Mouse (Mus musculus) c-Kit-negative CD71-positive TER-119-positive erythroid progenitor cells, embryonic 14.5 days (primary cell): ENCODE results near the gene Car10.

ENCODE experiments used
- DNase-seq: peaks from one replicate; pipeline ENCODE4 v3.0.0-alpha.2; 2013; ENCODE audit warnings: low read depth, low spot score

The Car10 gene

DNA sequence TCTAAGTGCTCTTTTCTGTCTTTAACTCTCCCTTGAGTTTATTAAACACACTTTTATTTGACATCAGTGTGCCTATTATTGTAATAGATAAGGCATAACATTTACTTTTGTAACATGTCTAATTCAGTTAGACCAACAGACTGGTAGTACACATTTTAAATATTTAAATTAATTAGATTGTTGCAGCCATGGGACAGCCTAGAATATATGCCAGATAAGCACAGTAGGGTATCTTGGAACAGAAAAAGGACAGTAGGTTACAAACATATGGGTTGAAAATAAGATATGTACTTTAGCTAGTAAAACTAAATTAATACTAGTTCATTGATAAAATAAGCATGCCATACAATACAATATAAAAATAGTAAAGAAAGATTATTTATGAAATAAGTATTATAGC is 74.6 kb downstream of the Car10 start:
- no peak for DNase-seq

DNA sequence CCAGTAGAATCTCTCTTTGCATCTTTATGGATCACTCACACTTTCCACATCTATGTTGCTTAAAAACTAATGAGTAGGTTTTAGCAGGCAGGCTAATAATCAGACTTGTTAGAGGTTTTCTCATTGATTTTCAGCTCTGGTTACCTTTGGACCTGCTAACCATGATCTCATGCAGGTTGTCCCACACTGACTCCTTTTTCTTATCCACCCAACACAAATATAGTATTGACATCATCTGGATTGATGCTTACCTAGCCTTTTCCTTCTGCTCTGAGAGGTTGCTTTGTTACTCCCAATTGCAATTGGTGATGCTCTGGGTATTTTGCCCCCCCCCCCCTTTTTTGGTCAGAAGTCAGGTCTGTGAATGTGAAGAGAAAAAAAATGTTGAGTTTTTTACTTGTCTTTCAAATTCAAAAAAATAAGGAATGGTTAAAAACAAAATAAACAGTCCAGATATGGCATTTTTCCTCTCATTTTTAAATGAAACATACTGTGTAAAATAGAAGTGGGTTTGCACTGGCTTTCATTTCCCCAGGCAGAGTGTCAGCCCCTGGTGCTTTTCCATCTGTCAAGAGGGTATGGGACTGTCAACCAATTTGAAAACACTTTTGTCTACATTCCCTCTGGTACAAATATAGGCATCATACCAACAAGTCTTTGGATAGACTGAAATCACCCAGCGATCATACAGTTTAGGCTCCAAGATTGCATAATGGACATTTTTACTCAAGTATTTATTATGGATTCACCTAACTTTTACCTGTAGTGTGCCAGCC is 75.9 kb downstream of the Car10 start:
- no peak for DNase-seq

DNA sequence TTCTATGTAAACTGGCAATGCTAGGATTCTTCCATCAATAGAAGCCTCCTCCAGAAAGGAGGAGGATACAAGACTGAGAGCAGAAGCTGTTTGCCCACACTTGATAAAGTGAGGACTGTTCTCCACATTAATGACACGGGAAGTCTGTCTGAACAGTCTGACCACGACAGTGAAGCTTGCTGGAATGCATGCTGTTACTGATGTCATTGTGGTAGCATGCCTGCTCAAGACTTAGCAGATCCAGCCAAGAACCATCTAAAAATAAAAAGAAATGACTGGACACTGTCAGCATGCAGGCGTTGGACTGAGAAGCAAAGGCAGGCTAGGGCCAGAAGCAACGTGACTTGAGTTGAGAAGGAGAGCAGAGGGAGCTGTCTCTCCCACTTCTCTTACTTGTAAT is 87.6 kb downstream of the Car10 start:
- DNase-seq, result no peak

DNA sequence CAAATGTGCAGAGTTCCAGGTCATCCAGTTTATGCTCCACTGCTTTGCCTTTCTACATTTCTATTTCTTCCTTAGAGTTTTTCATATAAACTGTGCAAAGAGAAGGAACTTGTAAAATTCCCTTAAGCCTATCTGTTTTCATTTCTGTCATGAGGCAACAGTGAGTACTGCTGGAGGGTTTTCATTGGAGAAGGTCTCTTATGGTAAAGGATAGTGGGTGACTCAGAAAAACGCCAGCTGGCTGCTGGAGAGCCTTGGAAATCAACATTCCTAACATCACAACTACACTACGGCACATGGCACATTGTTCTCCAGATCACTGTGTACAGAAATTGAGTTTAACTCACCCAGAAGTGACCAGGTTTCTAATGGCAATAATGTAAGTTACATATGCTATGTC is 88.3 kb downstream of the Car10 start:
- no peak for DNase-seq

DNA sequence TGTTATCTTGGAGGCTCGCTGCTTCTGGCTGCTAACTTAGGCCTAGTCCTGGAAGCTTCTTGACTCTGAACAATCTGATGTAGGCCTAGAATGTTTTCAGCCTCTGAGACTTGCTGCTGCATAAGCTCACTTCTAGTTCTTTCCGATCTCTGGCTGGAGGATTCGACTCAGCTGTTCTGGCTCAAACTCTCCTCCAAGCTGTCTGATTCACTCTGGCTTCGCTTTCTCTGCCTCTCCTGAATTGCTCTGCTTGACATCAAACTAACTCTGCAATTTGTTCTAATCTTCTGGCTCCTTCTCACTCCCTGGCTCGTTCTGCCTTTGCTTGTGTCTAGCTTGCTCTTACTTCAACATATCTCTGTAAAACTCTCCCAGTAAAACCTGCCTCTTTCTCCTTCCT is 90.8 kb downstream of the Car10 start:
- no peak for DNase-seq

DNA sequence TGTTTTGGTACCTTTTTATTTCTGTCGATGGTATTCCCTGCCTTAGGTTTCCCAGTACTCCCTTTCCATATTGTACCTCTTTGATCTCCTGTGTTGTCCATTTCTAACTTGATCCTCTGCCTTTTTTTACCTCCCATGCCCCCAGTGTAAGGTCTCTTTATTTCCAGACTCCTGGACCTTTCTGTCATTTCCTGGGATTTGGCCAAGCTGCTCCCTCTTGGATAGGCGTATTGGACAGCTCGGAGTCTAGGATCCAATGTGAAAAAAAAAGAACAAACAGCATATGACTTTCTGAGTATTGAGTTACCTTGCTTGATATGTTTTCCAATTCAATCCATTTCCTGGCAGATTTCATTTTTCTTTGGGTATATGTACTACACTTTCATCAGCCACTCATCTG is 102.2 kb downstream of the Car10 start:
- DNase-seq, result no peak

DNA sequence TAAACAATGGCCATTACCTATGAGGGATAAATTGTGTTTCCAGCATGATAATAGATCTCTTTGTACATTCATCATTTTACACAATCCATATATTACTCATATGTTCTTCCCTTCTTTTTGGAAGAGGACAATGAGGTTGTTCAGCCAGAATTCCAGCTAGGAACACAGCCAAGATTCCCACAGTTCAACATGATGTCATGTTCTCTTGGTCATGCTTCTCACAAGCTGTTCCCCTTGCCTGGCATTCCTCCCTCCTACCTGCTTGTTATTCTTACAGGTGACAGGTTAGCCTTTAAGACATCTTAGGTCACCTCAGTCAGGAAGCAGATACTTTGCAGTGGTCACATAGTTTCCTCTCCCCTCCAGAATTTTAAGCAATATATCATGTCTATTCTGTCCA is 119.6 kb downstream of the Car10 start:
- no peak for DNase-seq

DNA sequence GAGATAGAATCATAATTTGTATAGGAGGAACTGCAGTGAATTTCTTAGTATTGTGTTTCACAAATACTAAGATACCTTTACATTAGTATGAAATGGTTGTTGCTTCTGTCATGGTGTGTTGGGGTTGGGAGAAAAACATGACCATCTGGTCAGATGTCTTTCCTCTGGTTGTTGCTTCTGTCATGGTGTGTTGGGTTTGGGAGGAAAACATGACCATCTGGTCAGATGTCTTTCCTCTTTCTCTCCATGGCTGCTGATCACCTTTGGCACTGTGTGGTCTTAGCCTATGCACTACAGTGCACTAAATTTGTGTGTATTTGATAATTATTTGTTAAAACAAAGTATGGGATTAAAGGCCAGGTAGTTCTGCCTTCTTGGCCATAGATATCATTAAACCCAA is 132.2 kb downstream of the Car10 start:
- no peak for DNase-seq

DNA sequence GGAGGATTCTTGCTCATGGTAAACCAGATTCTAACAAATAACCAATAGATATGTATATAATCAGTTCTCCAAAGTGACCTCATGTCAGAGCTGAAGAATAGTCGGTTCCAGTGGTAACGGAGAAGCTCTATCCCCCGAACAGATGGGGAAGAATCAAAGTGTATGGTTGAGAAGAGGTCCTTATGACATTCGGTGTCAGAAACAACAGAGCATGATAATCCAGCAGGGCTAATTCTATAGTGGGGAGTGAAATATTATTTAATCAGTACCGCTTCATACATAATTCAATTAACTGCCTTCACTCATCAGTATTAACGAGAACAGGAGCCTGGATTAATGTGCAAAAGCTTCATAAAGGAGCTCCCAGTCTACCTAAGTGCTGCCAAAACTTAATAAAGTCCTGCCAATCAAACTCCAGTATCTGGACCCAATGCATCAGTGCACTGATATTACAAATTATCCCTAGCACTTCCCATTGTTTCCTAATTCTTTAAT is 152.0 kb downstream of the Car10 start:
- DNase-seq, result no peak

DNA sequence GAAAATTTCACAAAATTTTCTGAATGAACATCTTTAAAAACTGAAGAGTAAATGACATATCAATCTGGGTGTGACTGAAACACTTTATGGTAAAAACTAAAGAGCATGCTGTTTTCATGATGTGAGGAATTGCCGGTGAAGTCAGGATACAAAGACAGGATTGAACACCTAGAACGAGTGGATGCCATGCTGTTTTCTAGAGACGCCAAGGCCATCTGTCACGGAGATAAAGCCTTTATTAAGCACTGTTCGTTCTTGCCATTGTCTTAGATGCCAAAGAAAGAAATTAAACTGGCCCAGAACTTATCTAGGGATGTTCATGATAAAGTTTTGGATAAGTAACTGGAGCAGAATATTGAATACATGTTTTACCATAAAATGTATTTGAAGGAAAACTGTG is 153.9 kb downstream of the Car10 start:
- no peak for DNase-seq

DNA sequence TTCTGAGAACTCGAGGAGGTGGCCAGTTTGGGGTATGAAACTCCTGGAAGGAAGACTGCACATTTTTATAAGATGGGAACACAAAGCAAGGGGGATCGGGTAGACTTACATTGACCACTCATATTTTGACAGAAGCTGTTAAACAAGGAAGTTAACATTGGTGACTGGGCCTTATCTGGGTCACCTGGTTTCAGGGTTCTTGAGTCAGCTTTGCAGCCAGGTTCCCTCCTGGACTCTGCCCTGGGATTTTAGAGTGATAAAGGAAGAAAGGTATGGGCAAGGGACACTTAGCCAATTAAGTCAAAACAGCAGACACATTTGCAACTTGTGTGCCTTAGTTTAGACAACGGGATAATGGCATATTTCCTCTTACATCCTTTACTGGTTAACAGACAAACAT is 166.2 kb downstream of the Car10 start:
- DNase-seq, result no peak

DNA sequence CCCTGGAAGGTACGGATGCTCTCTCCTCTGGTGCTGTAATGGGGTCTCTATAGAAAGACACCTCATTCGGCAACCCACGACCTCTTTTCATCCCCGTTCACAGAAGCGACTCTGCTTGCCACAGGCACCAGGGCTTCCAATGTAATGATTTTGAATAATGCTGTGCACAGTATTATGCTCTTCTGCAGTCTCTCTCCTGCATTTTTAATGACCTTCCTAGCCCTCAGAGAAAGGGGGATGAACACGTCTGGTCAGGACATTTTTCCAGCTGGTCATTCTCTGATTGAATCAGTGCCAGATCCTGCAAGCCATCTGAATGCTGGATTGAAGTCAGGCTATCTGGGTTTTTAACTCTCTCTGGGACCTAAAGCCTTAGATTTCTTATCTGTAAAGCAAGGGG is 174.2 kb downstream of the Car10 start:
- DNase-seq, result no peak

DNA sequence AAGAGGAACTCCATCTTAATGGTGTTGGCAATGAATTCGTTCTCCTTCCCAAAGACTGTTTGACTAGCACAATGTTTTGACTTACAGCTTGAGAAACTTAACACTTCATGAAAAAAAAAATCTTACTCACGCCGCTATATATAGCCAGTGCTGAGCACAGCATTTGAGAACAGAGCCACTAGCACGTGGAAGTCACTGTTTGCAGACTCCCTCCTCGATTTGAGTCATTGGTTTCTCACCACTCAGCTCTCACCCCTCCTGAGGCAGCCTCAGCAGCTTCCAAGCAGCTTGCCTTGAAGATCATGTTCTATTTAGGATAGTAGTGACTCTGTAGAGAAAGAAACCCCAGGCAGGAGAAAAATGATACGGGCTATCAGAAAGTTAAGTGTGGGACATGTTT is 176.1 kb downstream of the Car10 start:
- no peak for DNase-seq

DNA sequence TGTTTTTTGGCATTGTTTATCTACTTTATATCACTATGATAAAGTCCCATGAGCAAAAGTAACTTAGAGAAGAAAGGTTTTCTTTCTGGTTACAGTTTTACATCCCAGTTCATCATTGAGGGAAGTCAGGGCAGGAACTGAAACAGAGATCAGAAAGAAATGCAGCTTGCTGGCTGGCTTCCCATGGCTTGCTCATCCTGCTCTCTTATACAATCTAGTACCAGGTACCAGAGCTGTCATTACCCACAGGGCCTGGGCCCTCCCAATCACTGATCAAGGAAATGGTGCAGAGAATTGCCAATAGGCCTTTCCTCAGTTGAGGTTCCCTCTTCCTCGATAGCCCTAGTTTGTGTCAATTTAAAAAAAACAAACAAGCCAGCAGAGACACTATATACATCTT is 195.8 kb downstream of the Car10 start:
- DNase-seq, result no peak

DNA sequence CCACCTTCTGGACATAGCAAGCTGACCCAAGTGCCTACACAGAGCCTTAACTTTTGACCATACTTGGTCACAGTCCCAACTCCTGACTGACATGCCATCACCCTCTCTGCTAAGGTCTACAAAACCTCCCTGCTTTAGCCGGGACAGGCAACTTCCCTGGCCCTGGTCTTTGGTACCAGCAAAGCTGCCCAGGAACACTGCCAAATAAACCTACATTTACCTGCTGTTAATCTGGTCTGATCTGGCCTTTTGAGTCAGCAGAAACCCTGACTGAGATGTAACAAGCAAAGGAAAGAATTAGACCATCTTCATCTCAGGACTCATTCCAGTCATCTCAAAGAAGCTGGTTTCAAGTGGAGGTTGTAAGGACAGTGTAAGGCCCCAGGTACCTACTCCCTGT is 212.2 kb downstream of the Car10 start:
- DNase-seq, result no peak

DNA sequence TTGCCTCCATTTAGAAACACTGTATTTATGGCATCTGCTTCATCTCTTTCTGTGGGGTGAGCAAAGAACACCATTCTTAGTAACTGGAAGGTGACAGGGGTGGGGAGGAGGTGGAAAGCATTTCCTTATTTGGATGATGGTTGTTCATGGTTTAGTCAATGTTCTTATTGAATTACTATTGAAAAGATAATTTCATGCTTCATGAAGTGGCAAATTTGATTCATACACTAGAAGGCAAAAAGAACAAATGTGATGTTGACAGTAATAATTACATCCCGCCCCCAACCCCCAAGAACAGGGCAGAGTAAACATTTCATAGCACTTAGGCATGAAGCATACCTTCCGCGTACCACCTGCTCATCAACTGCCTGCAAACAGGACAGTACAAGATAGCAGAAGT is 239.9 kb downstream of the Car10 start:
- no peak for DNase-seq

DNA sequence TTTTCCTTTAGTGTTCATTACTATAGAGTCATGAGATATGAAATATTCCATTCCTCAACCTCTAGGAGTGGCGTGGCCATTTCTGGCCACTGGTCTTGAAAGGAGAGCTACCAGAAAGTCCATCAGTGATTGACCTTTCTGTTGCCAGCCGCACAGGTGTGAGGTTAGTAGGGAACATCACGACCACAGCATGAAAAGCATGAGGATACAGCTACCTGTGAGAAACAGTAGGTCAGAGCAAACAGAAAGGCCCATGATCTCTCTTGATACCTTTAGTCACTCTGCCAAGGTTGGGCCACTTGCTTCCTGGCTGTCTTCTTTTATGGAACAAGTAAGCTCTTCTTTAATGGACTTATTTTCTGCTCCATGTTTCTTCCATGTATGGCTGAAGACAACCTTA is 246.1 kb downstream of the Car10 start:
- DNase-seq, result no peak

DNA sequence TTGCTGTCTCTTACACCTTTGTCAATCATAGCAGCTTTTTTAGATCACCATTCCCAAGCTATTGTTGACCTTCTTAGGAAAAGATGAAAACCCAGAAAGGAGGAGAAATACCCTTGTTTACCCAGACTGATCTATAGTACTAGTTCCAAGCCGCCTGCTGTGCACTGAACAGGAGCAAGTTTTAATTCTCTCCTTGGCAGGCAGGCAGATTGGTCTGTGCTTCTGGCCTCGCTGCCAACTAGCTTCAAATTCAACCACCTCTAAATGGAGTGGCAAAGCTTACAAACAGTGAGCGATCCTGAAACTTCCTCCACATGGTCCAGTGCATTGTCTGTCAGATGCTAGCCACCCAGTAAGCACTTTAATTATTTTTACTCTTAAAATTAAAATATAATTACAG is 247.0 kb downstream of the Car10 start:
- no peak for DNase-seq

DNA sequence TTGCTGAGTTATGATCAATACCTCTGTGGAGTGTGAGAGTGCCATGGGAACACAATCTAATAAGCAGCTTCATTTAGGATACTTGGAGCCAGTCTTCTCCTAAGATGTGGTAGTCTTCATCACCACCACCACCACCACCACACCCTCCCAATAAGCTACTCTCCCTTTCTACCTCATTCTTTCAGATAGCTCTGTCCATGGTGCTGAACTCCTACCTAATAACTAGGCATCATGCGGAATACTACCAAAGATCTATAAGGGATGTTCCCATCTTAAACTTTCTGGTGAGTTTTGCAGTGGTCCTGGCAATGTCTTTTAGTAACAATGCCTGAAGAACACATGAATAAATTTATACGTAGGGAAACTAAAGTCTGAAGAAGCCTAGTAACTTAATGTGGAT is 263.7 kb downstream of the Car10 start:
- no peak for DNase-seq

DNA sequence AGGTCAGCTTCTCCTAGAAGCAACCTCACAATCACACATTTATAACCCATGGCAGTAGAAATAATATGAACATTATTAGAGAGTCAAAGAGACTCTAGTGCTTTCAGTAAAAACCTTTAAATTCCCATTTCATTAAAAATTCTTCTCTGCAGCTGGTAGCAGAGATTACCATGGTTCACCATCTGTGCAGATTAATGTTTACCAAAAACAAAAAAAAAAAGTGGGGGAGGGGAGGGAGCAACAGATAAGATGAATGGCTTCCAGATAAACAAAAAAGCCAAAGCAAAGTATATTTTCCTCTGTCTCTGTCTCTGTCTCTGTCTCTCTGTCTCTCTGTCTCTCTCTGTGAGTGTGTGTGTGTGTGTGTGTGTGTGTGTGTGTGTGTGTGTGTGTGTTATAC is 266.3 kb downstream of the Car10 start:
- no peak for DNase-seq

DNA sequence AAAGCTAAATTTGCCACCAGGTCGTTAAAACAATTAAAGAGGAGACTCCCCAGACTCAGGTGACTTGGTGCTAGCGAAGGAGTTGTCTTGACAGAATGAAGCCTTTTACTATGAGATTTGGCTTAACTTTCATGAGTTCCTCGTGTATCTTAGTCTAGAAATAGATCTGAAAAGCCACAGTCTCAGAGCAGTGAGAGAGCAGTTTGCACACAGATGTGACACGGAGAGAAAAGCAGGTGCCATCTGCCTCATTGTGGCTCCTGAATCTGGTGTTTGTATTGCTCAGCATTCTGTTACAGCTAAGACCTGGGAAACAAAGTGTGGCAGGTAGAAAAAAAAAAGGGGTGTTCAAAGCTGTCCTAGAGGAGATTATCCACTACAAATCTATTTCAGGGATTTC is 269.4 kb downstream of the Car10 start:
- DNase-seq, result no peak

DNA sequence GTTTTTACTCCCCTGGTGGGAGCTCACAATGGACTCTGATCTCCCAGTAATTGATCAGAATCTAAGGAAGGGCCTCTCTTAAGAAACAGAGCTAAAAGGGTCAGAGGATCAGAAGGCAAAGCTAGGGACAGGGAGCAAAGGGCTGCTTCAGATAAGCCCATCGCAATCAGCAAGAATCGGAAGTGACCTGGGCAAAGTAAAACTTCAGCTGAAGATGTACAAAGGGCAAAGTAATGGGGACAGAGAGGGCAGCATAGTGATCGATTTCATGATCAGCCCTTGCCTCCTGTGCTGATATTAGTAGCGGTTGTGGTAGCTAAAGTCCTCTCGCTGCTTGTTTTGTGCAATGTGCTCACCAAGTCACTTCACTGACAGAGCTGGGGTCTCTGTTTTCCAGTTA is 269.9 kb downstream of the Car10 start:
- no peak for DNase-seq

DNA sequence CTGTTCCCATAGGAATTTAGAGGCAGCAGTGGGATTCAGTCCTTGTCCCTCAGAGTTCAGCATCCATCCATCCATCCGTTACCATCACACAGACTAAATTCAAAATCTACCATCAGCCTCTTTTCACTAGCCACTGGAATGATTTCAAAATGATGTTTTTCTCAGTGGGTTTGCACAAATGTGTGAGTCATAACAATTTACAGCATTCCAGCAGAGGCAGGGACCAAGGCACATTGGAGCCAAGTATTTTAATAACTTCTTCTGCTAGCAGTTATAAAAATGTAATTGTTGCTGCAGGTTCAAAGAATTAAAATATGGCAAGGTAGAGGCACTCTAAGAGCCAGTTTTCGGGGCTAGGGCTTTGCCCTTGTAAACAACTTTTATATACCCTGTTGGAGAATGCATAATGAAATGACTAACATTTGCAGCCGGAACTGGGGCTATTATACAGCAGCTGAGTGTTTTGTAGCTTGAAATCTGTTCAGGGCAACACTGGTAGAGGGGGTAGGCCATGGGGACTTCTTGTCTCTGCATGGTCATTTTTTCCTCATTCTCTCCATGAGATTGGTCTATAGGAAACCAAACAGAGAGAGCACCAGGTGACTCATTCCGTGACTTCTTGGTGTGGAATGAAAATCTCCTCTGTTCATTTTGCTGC is 276.0 kb downstream of the Car10 start:
- no peak for DNase-seq

DNA sequence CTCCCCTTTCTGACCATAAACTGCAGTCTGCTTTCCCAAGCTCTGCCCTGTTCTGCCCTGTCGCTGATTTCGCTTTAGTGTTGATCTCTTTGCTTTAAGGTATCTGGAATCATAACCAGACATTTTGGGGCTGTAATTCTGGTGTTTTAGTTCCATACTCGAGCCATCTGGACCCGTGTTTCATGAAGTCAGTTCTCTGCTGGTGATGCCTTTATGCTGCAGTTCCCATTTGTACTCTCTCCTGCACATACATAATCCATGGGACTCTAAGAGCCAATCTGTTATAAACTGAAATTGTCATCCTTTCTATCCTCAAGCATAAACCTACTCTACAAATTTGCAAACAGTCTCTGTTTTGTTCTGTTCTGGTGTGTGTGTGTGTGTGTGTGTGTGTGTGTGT is 293.3 kb downstream of the Car10 start:
- no peak for DNase-seq
